Mouse (Mus musculus) hindbrain, embryonic 16.5 days (tissue): ENCODE results near the gene Gtpbp3. TPM values are rescaled to one million over a fixed set of nuclear protein-coding genes. Genes with fewer than 3 reads are reported as not detected.

Experiments
- ATAC-seq: fragments of 200-750 bp; cut with Nextera tagmentation; 2 replicates; pipeline ENCODE4 v1.8.0; 2017; ENCODE audit warnings: moderate TSS enrichment, moderate library complexity
- H3K27ac ChIP-seq: fragments of 300-500 bp; sonication (generic); 2 replicates; pipeline ENCODE4 v1.5.1; 2014; ENCODE audit warnings: low read depth, mild to moderate bottlenecking, control low read depth, low read length, moderate library complexity
- H3K27me3 ChIP-seq: fragments of 300-500 bp; sonication (generic); replicated peaks from 2 replicates; pipeline ENCODE4 v1.6.1; 2014; ENCODE audit warnings: low read length; ENCODE audit not compliant: control insufficient read depth, insufficient read depth
- H3K36me3 ChIP-seq: fragments of 300-500 bp; sonication (generic); 2 replicates; pipeline ENCODE4 v1.6.1; 2014; ENCODE audit warnings: mild to moderate bottlenecking, low read length, moderate library complexity, mixed read lengths; ENCODE audit not compliant: control insufficient read depth, insufficient read depth
- H3K4me1 ChIP-seq: fragments of 300-500 bp; sonication (generic); 2 replicates; pipeline ENCODE4 v1.6.1; 2014; ENCODE audit warnings: low read depth, low read length; ENCODE audit not compliant: control insufficient read depth, insufficient read depth
- H3K4me2 ChIP-seq: fragments of 300-500 bp; sonication (generic); 2 replicates; pipeline ENCODE4 v1.6.1; 2014; ENCODE audit warnings: mild to moderate bottlenecking, low read length, control low read depth, moderate library complexity
- H3K4me3 ChIP-seq: fragments of 300-500 bp; sonication (generic); 2 replicates; pipeline ENCODE4 v1.5.1; 2014; ENCODE audit warnings: mild to moderate bottlenecking, low read length, control low read depth, moderate library complexity
- H3K9ac ChIP-seq: fragments of 300-500 bp; sonication (generic); 2 replicates; pipeline ENCODE4 v1.6.1; 2014; ENCODE audit warnings: low read depth, mild to moderate bottlenecking, control low read depth, low read length, moderate library complexity
- H3K9me3 ChIP-seq: fragments of 300-500 bp; sonication (generic); 2 replicates; pipeline ENCODE4 v1.6.1; 2014; ENCODE audit warnings: mild to moderate bottlenecking, low read length, moderate library complexity; ENCODE audit not compliant: control insufficient read depth
- WGBS: fragments of 180-500 bp; shearing (Covaris S2); extraction: QIAGEN DNeasy Blood & Tissue Kit; methylation state at CpG from one replicate; pipeline ENCODE4 v1.1.7; 2014; 5-methylcytosine and 5-hydroxymethylcytosine counted together
- polyA plus RNA-seq: library from polyadenylated mRNA; unstranded; fragments of >200 nt; fragmentation: Nextera tagmentation; extraction: Ambion mirVana; gene quantifications from 2 replicates; pipeline ENCODE4 v1.2.1, GENCODE M21; 2015

The Gtpbp3 gene
- polyA plus RNA-seq, 1 experiment from 2014 or later = 14.6 TPM

DNA sequence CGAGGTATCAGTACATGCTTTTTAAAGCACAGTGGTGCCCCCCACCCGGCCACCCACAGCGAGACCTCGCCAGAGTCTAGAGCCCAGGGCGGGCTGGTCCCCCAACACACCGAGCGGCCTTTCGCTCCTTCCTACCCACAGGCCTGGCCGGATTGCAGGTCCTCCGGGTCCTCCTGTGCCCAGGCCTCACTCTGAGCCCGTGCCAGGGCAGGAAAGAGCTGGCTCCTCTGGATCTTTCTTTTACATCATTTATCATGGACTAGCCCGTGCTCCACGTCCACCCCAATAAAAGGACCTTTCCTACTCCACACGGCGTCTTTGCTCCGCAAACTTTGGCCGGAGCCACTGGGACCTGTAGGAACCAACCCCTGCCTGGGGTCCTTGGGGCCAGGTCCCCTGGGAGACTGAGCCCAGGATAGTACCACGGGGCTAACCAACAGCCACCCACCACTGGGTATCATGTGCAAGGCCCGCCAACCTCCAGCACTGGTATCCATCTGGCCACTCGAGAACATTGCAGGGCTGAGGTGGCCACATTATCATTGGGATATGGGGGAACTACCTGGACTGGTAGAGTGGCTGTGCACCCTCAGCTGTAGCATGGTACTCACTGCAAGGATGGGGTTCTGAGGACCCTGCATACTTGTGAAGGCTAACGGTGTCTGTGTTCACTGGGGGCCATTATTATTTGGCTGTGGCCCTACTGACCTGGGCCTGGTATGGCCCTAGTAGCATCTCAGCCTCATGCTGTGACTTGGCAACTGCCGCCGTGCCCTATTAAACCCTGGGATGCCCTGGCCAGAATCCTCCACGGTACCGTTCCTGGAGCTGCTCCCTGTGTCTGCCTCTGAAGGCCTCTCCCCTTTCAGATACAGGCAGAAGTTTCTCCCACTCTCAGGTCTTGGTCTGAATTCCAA is 12.9 kb upstream of the Gtpbp3 start:
- Histone ChIP-seq H3K27ac (peak overlapping the region; percentile 85), H3K36me3 (peaks cover 30% of the 10 kb centered on the region)
- ATAC-seq = no peak

DNA sequence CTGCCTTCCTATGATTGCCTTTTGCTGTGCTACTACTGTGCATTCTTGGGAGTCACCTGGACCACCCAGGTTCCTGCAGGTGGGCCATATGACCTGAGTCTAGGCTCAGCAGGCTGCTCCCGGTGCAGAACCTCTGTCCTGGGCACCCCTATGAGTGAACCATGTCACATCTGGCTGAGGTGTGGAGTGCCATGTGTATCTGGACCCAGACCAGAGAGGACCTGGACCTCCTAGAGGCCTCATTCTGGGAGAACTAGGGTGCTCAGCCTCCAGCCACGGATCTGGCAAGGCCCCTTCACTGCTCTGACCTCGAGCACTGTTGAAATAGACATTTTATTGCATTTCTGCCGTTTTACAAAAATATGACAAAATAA is 12.2 kb upstream of the Gtpbp3 start:
- ATAC-seq = peak; percentile 3; the same call in 1 of the 2 replicates
- H3K27ac ChIP-seq = peak overlapping the region; percentile 85
- no peaks in the 10 kb centered on the region for H3K9me3 ChIP-seq
- H3K36me3 ChIP-seq = peaks cover 36% of the 10 kb centered on the region
- H3K4me3 ChIP-seq = peak overlapping the region; percentile 54
- WGBS = 21% methylated on average over 4 of the region's 4 CpGs
- H3K4me2 ChIP-seq = peak overlapping the region; percentile 89
- peak overlapping the region; percentile 24; the same call in 1 of the 2 replicates for H3K9ac ChIP-seq
- no peaks in the 10 kb centered on the region for H3K27me3 ChIP-seq
- peaks cover 15% of the 10 kb centered on the region for H3K4me1 ChIP-seq

More for the DNA sequence above, 12.9 kb upstream of the Gtpbp3 start:
- H3K4me2 ChIP-seq = no peak overlapping the region
- H3K4me1 ChIP-seq = peaks cover 22% of the 10 kb centered on the region
- H3K27me3 ChIP-seq = no peaks in the 10 kb centered on the region
- H3K9ac ChIP-seq = no peak overlapping the region; the same call in 1 of the 2 replicates
- WGBS = 86% methylated on average over 25 of the region's 25 CpGs
- no peak overlapping the region for H3K4me3 ChIP-seq
- H3K9me3 ChIP-seq = no peaks in the 10 kb centered on the region

DNA sequence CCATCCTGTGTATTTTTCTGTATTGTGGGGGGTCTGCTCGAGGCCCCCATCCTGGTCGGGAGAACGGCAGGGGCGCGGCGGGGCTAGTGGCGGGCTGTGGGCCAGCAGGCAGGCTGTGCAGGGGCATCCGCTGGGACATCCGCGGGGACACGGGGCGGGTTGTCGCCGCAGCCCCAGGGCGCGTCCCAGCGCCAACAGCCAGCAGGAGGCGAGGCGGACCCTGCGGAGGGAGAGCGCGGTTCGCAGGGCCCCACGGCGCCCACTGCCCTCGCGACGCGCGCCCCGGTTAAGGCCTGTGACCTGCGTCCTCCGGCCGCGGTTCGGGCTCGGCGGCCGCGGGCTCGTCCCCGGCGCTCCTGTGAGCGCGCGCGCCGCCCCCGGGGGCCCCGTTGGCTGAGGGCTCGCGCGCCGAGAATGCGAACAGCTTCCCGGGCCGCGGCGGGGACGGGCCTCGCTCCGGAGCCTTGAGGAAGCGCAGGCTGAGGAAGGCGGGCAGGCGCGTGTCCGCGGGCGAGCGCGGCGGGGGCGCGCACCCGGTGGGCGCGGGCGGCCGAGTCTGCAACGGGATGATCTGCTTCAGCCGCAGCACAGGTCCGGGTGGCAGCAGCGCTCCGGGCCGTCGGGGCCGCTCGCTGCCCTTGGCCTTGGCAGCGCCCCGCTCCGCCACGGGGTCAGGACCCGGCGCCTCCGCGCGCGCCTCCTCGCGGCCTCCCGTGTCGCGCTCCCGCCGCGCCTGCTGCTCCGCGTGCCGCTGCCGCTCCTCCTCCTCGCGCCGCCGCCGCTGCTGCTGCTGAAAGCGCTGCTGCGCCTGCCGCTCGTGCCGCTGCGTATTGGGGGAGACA is 11.6 kb upstream of the Gtpbp3 start:
- H3K4me1 ChIP-seq = peaks cover 15% of the 10 kb centered on the region
- peaks cover 42% of the 10 kb centered on the region for H3K36me3 ChIP-seq
- H3K9me3 ChIP-seq = no peaks in the 10 kb centered on the region
- H3K27me3 ChIP-seq = no peaks in the 10 kb centered on the region
- peak overlapping the region; percentile 74 for H3K9ac ChIP-seq
- peak overlapping the region; percentile 89 for H3K4me2 ChIP-seq
- peak overlapping the region; percentile 85 for H3K27ac ChIP-seq
- peak overlapping the region; percentile 54 for H3K4me3 ChIP-seq
- peak; percentile 75 for ATAC-seq
- under 1% methylated on average over 57 of the region's 121 CpGs for WGBS

DNA sequence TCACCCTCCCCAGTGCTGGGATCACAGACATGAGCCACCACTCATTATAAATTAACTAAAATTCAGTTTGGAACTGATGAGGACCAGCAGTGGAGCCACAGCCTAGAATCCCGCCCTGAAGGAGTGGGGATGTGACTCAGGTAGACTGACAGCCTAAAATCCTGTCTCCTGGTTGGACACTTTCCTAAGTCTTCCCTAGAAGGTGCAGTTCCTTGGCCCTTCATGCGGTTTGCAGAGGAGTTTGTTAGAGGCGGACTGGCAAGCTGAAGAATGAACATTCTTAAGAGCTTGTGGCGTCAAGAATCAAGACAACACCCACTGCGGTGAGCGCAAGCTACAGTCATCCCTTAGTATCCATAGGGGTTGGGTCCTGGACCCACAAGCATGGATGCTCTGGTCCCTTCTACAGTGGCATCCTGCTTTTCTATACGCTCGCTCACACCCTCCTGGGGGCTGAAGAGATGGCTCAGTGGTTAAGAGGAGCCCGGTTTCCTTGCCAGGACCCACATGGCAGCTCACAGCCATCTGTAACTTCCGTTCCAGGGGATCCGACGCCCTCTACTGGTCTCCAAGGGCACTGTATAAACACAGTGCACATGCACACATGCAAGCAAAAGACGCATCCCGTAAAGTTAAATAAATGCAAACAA is 10.6 kb upstream of the Gtpbp3 start:
- Histone ChIP-seq H3K4me1 (peaks cover 15% of the 10 kb centered on the region), H3K9ac (peak overlapping the region; percentile 74), H3K27ac (peak overlapping the region; percentile 85), H3K4me3 (peak overlapping the region; percentile 54), H3K9me3 (no peaks in the 10 kb centered on the region), H3K36me3 (peaks cover 36% of the 10 kb centered on the region), H3K4me2 (peak overlapping the region; percentile 89), H3K27me3 (no peaks in the 10 kb centered on the region)
- 38% methylated on average over 14 of the region's 14 CpGs for WGBS
- no peak for ATAC-seq

DNA sequence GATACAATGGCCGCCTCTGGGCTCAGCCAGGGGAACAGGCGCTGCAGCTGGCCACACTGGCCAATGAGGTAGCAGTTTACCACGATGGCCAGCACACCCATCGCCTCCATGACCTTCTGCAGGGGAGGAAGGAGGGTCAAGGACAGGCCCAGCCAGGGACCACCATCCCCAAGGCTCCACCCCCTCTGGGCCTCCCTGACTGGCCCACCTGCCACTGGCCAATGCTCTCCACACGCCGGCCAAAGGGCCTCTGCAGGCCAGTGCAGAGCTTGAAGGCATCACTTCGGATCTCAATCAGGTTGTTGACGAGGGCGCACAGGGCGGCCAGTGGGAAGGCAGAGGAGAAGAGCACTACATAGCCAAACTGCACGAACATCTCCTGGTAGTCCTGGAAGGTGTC is 9.0 kb upstream of the Gtpbp3 start:
- Histone ChIP-seq H3K4me3 (no peak overlapping the region), H3K27ac (no peak overlapping the region), H3K36me3 (peaks cover 36% of the 10 kb centered on the region), H3K9me3 (no peaks in the 10 kb centered on the region), H3K9ac (0 out of 2 replicates have a peak overlapping the region, but pooled peaks have one; percentile 27), H3K4me1 (peaks cover 15% of the 10 kb centered on the region), H3K4me2 (no peak overlapping the region), H3K27me3 (no peaks in the 10 kb centered on the region)
- ATAC-seq = no peak
- 87% methylated on average over 11 of the region's 11 CpGs for WGBS

DNA sequence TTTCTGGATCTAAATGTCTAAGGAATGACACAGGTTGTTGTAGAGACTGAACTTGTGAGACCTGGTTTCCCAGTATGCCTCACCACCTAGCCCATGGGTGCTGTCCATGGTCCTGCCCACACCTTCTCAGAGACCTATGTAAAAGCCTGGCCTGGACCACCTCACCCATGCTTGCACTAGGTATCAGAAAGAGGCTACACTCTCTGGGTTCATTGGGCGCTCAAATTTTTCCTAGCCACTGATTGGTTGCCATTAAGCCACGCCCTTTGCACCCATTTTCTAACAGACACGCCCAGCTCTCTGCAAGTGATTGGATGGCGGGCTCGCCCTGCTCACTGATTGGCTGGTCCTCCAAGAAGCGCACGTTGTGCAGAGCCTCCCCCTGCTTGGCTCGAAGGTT is 4.0 kb upstream of the Gtpbp3 start:
- Histone ChIP-seq H3K36me3 (peaks cover 24% of the 10 kb centered on the region), H3K4me3 (no peak overlapping the region), H3K4me1 (peaks cover 19% of the 10 kb centered on the region), H3K9ac (no peak overlapping the region), H3K4me2 (no peak overlapping the region), H3K9me3 (no peaks in the 10 kb centered on the region), H3K27ac (no peak overlapping the region), H3K27me3 (no peaks in the 10 kb centered on the region)
- 59% methylated on average over 8 of the region's 8 CpGs for WGBS
- no peak for ATAC-seq

DNA sequence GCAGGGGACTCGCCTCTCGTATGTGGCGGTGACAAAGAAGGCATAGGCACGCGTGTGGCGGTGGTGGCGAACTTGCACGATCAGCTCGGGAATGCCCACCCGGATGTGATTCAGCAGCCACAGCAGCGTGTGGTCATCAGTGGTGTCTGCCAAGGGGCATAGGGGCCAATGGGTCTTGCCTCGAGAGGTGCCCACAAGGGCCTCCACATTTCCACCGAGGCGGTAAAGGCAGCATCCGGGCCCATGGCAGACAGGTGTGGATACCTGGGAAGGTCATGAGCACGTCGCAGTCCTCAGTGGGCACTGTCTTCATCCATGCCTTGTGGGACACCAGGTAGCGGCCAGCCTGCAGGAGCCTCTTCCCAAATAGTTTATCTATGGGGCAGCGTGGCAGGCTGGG is 3.2 kb upstream of the Gtpbp3 start:
- no peaks in the 10 kb centered on the region for H3K27me3 ChIP-seq
- no peaks in the 10 kb centered on the region for H3K9me3 ChIP-seq
- H3K4me2 ChIP-seq = peak overlapping the region; percentile 84
- H3K4me3 ChIP-seq = peak overlapping the region; percentile 88
- 94% methylated on average over 19 of the region's 19 CpGs for WGBS
- ATAC-seq = no peak
- peak overlapping the region; percentile 97 for H3K9ac ChIP-seq
- H3K4me1 ChIP-seq = peaks cover 27% of the 10 kb centered on the region
- no peak overlapping the region for H3K27ac ChIP-seq
- H3K36me3 ChIP-seq = peaks cover 20% of the 10 kb centered on the region

DNA sequence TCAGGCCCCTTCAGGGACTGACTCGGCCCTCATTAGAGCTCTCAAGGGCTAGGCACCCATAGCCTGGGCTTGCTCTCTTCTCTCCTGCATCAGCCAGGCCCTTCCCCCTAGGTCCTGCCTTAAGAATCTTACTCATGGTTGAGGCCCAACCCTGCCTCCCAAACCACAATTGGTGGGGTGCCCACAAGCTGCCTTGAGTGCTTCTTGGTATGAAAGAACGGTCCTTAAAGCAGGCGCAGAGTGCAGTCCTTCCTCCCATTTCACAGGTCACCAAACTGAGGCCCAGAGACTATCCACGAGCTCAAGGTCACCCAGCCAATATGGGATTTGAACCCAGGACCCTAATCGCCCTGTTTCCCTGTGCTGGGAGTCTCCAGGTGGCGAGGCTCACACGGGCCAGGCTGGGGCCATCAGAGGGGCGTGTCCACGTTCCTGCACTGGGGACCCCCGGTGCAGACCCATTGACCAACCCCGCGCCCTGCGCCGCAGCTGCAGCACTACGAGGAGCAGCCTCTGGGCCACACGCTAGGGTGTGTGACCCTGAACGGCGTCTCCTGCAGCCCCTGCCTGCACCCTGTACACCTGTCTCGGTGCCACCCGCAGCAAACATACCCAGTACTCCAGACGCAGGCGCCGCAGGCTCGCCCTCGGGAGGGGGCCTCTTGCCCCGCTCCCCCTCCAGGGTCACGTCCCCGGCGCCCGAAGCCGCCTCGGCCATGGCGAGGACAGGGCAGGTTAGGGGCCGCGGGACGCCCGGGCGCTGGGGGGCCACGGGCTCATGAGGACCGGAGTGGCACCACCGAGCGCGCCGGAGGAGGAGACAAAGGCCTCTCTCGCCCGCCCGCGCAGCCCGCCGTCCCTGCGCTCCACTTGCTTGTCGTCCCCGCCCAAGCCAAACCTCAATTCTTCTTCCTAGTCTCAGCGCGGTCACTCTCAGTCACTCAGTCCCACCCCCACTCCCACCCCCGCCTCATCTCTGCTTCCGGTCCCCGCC is 2.5 kb upstream of the Gtpbp3 start, which contains the start of gene Ano8:
Ano8 (minus strand) TSS at position 822 of the 994 bp plus-strand sequence.
- Histone ChIP-seq H3K9ac (peak within 1 kb of the TSS; percentile 97), H3K4me3 (peak within 1 kb of the TSS; percentile 88), H3K36me3 (peaks cover 14% of the 10 kb centered on the region), H3K27ac (peak within 1 kb of the TSS; percentile 82), H3K9me3 (no peaks in the 10 kb centered on the region), H3K4me2 (peak within 1 kb of the TSS; percentile 84), H3K4me1 (peaks cover 31% of the 10 kb centered on the region), H3K27me3 (no peaks in the 10 kb centered on the region)
- ATAC-seq = peak; percentile 83
- 5% methylated on average over 54 of the region's 58 CpGs for WGBS
